In the genomic region with DNA sequence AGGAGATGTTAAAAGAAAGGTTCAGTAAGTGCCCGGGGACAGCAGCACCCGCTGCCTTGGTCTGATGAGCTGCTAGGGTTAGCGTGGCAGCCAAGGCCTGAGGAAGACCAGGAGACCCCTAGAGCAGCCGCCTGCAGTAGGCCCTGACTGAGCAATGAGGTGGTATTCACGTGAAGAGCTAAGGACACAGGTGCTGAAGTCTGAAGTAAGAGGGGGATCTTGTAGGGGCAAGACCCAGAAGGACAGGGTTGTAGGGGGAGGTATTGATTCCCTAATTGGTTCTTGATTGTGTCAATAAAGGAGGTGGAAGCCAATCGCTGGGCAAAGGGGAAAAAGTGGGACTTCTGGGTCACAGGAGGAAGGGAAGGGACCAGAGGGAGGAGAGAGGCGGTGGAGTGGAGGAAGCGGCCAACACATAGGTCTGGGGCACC, we compare ENCODE assay signal across 15 mouse cellular contexts. TPM values are rescaled to one million over a fixed set of nuclear protein-coding genes. Genes with fewer than 3 reads are reported as not detected.
DNase-seq lines count a peak whose midpoint lies in the region; ATAC-seq and TF ChIP-seq lines count a peak whose summit lies in the region.
"Had no signal": no experiment of that assay in that cellular context is flagged by ENCODE, and none has a peak within 500 bp of the region (broad histone marks: within the 10 kb centered on the region; RNA-seq: fewer than 3 reads in every experiment).

No protein-coding gene starts in this region.

- no peaks in the 10 kb centered on the region; the same call in 1 of the 2 replicates for H3K36me3 ChIP-seq in heart, postnatal 0 days (replicated peaks; ENCODE audit: control insufficient read depth, insufficient read depth, low read length)
- H3K36me3 ChIP-seq: forebrain, embryonic 12.5 days had no signal

- peak overlapping the region; percentile 1; the same call in 1 of the 2 replicates for H3K4me3 ChIP-seq in heart, postnatal 0 days (ENCODE audit: low read depth, low read length)
- H3K4me3 ChIP-seq: embryonic facial prominence, embryonic 13.5 days; forebrain, embryonic 12.5 days had no signal

- peaks cover 25% of the 10 kb centered on the region for H3K4me1 ChIP-seq in heart, postnatal 0 days (ENCODE audit: control insufficient read depth, insufficient read depth)

- DNase-seq in heart, postnatal 0 days (ENCODE audit: low spot score), result no peak
- no peak for DNase-seq in heart, postnatal 36 days
- DNase-seq in R1 (ENCODE audit: low read depth, low spot score), result peak; percentile 57
- DNase-seq in thymus, postnatal 14 days, result peak; percentile 56
- no peak for DNase-seq in left cerebral cortex, postnatal 25 days (ENCODE audit: low spot score in 2 of 2)
- DNase-seq in urinary bladder, postnatal 25 days (ENCODE audit: low spot score), result no peak
- DNase-seq: adrenal gland, adult 8-10 months; cerebellum, adult 11 months; cerebellum, adult 8-10 months; cerebellum, postnatal 14 days; gastrocnemius, postnatal 14 days had no signal

- no peak for TF ChIP-seq CTCF in heart, postnatal 0 days (IDR thresholded peaks at IDR 0.05; ENCODE audit: low read depth)

- H3K9me3 ChIP-seq in heart, postnatal 0 days (replicated peaks; ENCODE audit: control insufficient read depth, low read length), result no peaks in the 10 kb centered on the region
- H3K9me3 ChIP-seq: embryonic facial prominence, embryonic 13.5 days; forebrain, embryonic 12.5 days had no signal

- WGBS in heart, postnatal 0 days, result 93% methylated on average over 8 of the region's 8 CpGs

- intact Hi-C loops in heart, postnatal 36 days (cut with DNase I), result no loop called here
- intact Hi-C loops in left cerebral cortex, postnatal 25 days (cut with DNase I), result no loop called here

- no peak for ATAC-seq in heart, postnatal 0 days (ENCODE audit: insufficient read depth, low read depth)
- ATAC-seq: forebrain, embryonic 16.5 days; hindbrain, embryonic 16.5 days had no signal

- peaks cover 4% of the 10 kb centered on the region; the same call in 1 of the 2 replicates for H3K27me3 ChIP-seq in heart, postnatal 0 days (ENCODE audit: control insufficient read depth, insufficient read depth, low read length)

- no peak overlapping the region; the same call in 1 of the 2 replicates for H3K9ac ChIP-seq in heart, postnatal 0 days (replicated peaks; ENCODE audit: low read depth, low read length)
- H3K9ac ChIP-seq: embryonic facial prominence, embryonic 13.5 days; forebrain, embryonic 12.5 days had no signal

- H3K27ac ChIP-seq in heart, postnatal 0 days (ENCODE audit: low read depth), result no peak overlapping the region; the same call in 1 of the 2 replicates
- H3K27ac ChIP-seq: embryonic facial prominence, embryonic 13.5 days; forebrain, embryonic 12.5 days had no signal

- peak overlapping the region; percentile 20; the same call in 1 of the 2 replicates for H3K4me2 ChIP-seq in heart, postnatal 0 days (ENCODE audit: low read depth, low read length)
- H3K4me2 ChIP-seq: embryonic facial prominence, embryonic 13.5 days; forebrain, embryonic 12.5 days had no signal

- TF ChIP-seq EP300 in heart, postnatal 0 days (IDR thresholded peaks at IDR 0.05; ENCODE audit: low read depth), result no peak

RNA-seq across cellular contexts. Expression of a gene that starts 5.8 kb away (rescaled TPM):
- total RNA-seq in heart, postnatal 0 days (2014; rRNA removed; ENCODE audit: low replicate concordance), result 0.15 and 5.2 TPM in 2 replicates
- polyA plus RNA-seq in heart, postnatal 0 days (2015; fragmentation: Nextera tagmentation; extraction: Ambion mirVana), result 0.88 and 1.1 TPM in 2 replicates
- total RNA-seq in heart, postnatal 36 days (2021), result 1 to 10 TPM in 1 of 2 experiments, under 1 TPM in 1; 0.65 to 1.2 TPM
- total RNA-seq in left cerebral cortex, postnatal 25 days (2021), result 1 to 10 TPM; 3.5 to 4.1 TPM

RNA-seq across cellular contexts. Expression of a gene that starts 45.2 kb away (rescaled TPM):
- 158 and 163 TPM in 2 replicates for total RNA-seq in heart, postnatal 0 days (2014; rRNA removed; ENCODE audit: low replicate concordance)
- polyA plus RNA-seq in heart, postnatal 0 days (2015; fragmentation: Nextera tagmentation; extraction: Ambion mirVana), result 492 and 524 TPM in 2 replicates
- 100 to 1,000 TPM; 241 to 246 TPM for total RNA-seq in heart, postnatal 36 days (2021)
- 100 to 1,000 TPM; 480 to 513 TPM for total RNA-seq in left cerebral cortex, postnatal 25 days (2021)

Comparison
In these comparisons a context has a peak if more than half of its experiments do, and no peak if none do; other contexts are left out.
1. DNase-seq: peak in R1 (single experiment) and thymus, postnatal 14 days (single experiment); none in heart, postnatal 0 days (single experiment), heart, postnatal 36 days (0 of 2), left cerebral cortex, postnatal 25 days (0 of 2) and urinary bladder, postnatal 25 days (single experiment).